Mouse (Mus musculus): ENCODE data around the gene Nfatc3.
A peak's percentile ranks its signal among the peaks of the same experiment; 100 is the strongest.

Nfatc3 gene

GRCm38 (mm10) chr8:106123443-106123842 is 64.8 kb downstream of the Nfatc3 start:
- DNase-seq (ENCODE audit: low read depth, low spot score): peak; percentile 14

- DNase-seq (ENCODE audit: low read depth, low spot score): no peak
Observed at GRCm38 (mm10) chr8:106126055-106126454, 67.4 kb downstream of the Nfatc3 start.

- no peak for DNase-seq (ENCODE audit: low read depth, low spot score)
Observed at GRCm38 (mm10) chr8:106127054-106127453, 68.4 kb downstream of the Nfatc3 start.

GRCm38 (mm10) chr8:106127882-106128410 is 69.3 kb downstream of the Nfatc3 start:
- DNase-seq (ENCODE audit: low read depth, low spot score): no peak

GRCm38 (mm10) chr8:106129232-106129930 is 70.7 kb downstream of the Nfatc3 start:
- DNase-seq (ENCODE audit: low read depth, low spot score): no peak

- DNase-seq (ENCODE audit: low read depth, low spot score): no peak
Observed at GRCm38 (mm10) chr8:106129997-106130396, 71.4 kb downstream of the Nfatc3 start.

GRCm38 (mm10) chr8:106130505-106130904 is 71.9 kb downstream of the Nfatc3 start:
- DNase-seq (ENCODE audit: low read depth, low spot score): no peak

- no peak for DNase-seq (ENCODE audit: low read depth, low spot score)
Observed at GRCm38 (mm10) chr8:106131021-106131420, 72.4 kb downstream of the Nfatc3 start.

- DNase-seq (ENCODE audit: low read depth, low spot score): no peak
Observed at GRCm38 (mm10) chr8:106131488-106132222, 73.0 kb downstream of the Nfatc3 start.

- DNase-seq (ENCODE audit: low read depth, low spot score): no peak
Observed at GRCm38 (mm10) chr8:106132356-106132755, 73.7 kb downstream of the Nfatc3 start.

GRCm38 (mm10) chr8:106133526-106133925 is 74.9 kb downstream of the Nfatc3 start:
- peak; percentile 35 for DNase-seq (ENCODE audit: low read depth, low spot score)

- DNase-seq (ENCODE audit: low read depth, low spot score): no peak
Observed at GRCm38 (mm10) chr8:106133946-106134345, 75.3 kb downstream of the Nfatc3 start.

- peak; percentile 39 for DNase-seq (ENCODE audit: low read depth, low spot score)
Observed at GRCm38 (mm10) chr8:106134751-106135571, 76.3 kb downstream of the Nfatc3 start.

- peak; percentile 32 for DNase-seq (ENCODE audit: low read depth, low spot score)
Observed at GRCm38 (mm10) chr8:106135672-106136071, 77.0 kb downstream of the Nfatc3 start.

- DNase-seq (ENCODE audit: low read depth, low spot score): peak; percentile 62
Observed at GRCm38 (mm10) chr8:106136156-106137130, 77.8 kb downstream of the Nfatc3 start, which contains the start of gene Esrp2. Gene Esrp2 (minus strand): TSS chr8:106136974.

- DNase-seq (ENCODE audit: low read depth, low spot score): peak; percentile 37
Observed at GRCm38 (mm10) chr8:106137218-106137905, 78.7 kb downstream of the Nfatc3 start.

- DNase-seq (ENCODE audit: low read depth, low spot score): peak; percentile 53
Observed at GRCm38 (mm10) chr8:106137906-106138477, 79.4 kb downstream of the Nfatc3 start.

- DNase-seq (ENCODE audit: low read depth, low spot score): no peak
Observed at GRCm38 (mm10) chr8:106138616-106139015, 80.0 kb downstream of the Nfatc3 start.

- DNase-seq (ENCODE audit: low read depth, low spot score): no peak
Observed at GRCm38 (mm10) chr8:106140191-106140590, 81.6 kb downstream of the Nfatc3 start.

- peak; percentile 91 for DNase-seq (ENCODE audit: low read depth, low spot score)
Observed at GRCm38 (mm10) chr8:106140769-106141168, 82.1 kb downstream of the Nfatc3 start.

Data from CD4-positive, CD25-positive, alpha-beta regulatory T cell, adult 2 months (primary cell).